Mouse (Mus musculus) neural tube, embryonic 15.5 days (tissue): ENCODE data around the gene Tfip11. TPM values are rescaled to one million over a fixed set of nuclear protein-coding genes. Genes with fewer than 3 reads are reported as not detected.

Source experiments
- ATAC-seq: fragments of 200-750 bp; cut with Nextera tagmentation; 2 replicates; pipeline ENCODE4 v1.8.0; 2017; ENCODE audit warnings: mild to moderate bottlenecking, moderate TSS enrichment, moderate library complexity; ENCODE audit not compliant: low FRiP score
- H3K27ac ChIP-seq: fragments of 300-500 bp; sonication (generic); replicated peaks from 2 replicates; pipeline ENCODE4 v1.5.1; 2015; ENCODE audit warnings: mild to moderate bottlenecking, inconsistent platforms
- H3K27me3 ChIP-seq: fragments of 300-500 bp; sonication (generic); replicated peaks from 2 replicates; pipeline ENCODE4 v1.6.1; 2015; ENCODE audit warnings: inconsistent platforms
- H3K36me3 ChIP-seq: fragments of 300-500 bp; sonication (generic); 2 replicates; pipeline ENCODE4 v1.6.1; 2015; ENCODE audit warnings: inconsistent platforms
- H3K4me1 ChIP-seq: fragments of 300-500 bp; sonication (generic); 2 replicates; pipeline ENCODE4 v1.6.1; 2015; ENCODE audit warnings: inconsistent platforms
- H3K4me2 ChIP-seq: fragments of 300-500 bp; sonication (generic); 2 replicates; pipeline ENCODE4 v1.6.1; 2015; ENCODE audit warnings: inconsistent platforms, mild to moderate bottlenecking, moderate library complexity
- H3K4me3 ChIP-seq: fragments of 300-500 bp; sonication (generic); replicated peaks from 2 replicates; pipeline ENCODE4 v1.5.1; 2015; ENCODE audit warnings: mild to moderate bottlenecking, inconsistent platforms
- H3K9ac ChIP-seq: fragments of 300-500 bp; sonication (generic); replicated peaks from 2 replicates; pipeline ENCODE4 v1.6.1; 2015; ENCODE audit warnings: mild to moderate bottlenecking, inconsistent platforms
- H3K9me3 ChIP-seq: fragments of 300-500 bp; sonication (generic); replicated peaks from 2 replicates; pipeline ENCODE4 v1.6.1; 2016; ENCODE audit warnings: inconsistent platforms
- WGBS: fragments of 180-500 bp; shearing (Covaris S2); methylation state at CpG from one replicate; pipeline ENCODE4 v1.1.7; 2015; ENCODE audit warnings: mixed read lengths; 5-methylcytosine and 5-hydroxymethylcytosine counted together
- polyA plus RNA-seq: library from polyadenylated mRNA; unstranded; fragments of >200 nt; fragmentation: Nextera tagmentation; extraction: Ambion mirVana; gene quantifications from 2 replicates; pipeline ENCODE4 v1.2.1, GENCODE M21; 2015

The Tfip11 gene
- polyA plus RNA-seq, 1 experiment from 2014 or later: 29.7 TPM

DNA sequence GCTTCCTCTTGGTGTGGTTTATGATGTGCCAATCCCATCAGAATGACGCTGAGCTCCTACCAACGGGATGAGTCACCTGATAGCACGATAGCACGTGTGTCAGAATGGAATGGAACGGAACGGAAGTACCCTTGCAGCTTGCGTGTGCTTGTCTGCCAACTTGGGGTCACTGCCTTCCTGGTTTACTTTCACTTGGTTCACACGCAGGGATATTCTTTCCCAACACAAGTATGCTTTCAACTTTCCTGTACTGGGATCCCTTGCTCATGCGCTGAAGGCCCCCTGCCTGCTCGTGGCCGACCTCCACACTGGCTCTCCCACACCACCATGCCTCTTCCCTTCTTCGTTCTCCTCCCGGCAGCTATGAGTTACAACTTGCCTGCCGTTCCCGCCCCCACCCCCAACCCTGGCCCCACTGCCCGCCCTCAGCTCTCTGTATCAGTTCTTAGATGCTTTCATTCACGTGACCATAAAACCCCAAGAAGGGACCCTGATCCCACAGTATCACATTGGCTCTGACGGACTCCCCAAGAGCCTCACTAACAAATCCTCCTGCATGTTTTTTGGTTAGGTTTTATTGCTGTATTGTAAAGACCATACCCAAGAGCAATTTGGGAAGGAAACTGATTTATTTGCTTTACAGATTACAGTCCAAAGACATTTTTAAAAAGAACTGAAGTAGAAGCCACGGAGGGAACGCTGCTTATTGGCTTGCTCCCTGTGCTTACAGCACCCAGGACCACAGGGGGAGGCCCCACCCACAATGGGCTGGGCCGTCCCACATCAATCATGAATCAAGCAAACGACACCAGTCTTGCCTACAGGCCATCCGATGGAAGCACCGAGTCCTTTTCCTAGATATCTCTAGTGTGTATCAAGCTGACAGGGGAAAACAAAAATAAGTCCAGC, 1.3 kb upstream of the Tfip11 start:
- Histone ChIP-seq H3K4me3 (peak overlapping the region; percentile 100; the same call in 1 of the 2 replicates), H3K27me3 (0 out of 2 replicates have a peak, but pooled peaks cover 5% of the 10 kb centered on the region), H3K27ac (peak overlapping the region; percentile 90; the same call in 1 of the 2 replicates), H3K4me2 (peak overlapping the region; percentile 80), H3K9ac (no peak overlapping the region; the same call in 1 of the 2 replicates), H3K9me3 (no peaks in the 10 kb centered on the region), H3K36me3 (peaks cover 17% of the 10 kb centered on the region), H3K4me1 (peaks cover 30% of the 10 kb centered on the region)
- ATAC-seq: no peak
- WGBS: 25% methylated on average over 24 of the region's 24 CpGs

DNA sequence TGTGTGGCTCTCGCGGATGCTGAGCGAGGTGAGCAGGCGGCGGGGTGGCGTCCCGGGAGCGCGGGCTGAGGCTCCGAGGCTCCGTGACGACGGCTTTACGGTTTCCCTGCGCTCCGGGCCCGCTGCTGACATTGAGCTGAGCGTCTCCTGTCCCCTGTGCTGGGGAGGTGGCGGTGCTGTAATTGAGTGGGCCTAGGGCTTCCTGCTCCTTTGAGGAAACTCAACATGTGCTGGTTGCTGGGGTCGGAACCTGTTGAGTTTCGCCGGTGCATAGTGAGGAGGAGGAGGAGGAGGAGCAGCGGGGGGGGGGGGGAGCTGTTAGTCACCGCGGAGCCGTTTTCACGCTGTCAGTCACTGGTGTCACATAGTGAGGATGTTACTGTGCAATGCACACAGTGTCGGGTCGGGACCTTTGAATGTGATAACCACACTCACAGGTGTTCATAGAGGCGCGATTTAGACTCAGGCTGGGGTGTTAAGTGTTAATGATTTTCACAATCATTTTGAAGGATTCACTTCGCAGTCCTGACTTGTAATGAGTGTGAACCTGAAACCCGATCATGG, 370 bp downstream of the Tfip11 start:
- Histone ChIP-seq H3K27me3 (0 out of 2 replicates have a peak, but pooled peaks cover 2% of the 10 kb centered on the region), H3K4me3 (peak overlapping the region; percentile 100), H3K4me1 (peaks cover 30% of the 10 kb centered on the region), H3K4me2 (peak overlapping the region; percentile 80), H3K27ac (peak overlapping the region; percentile 90), H3K9me3 (no peaks in the 10 kb centered on the region), H3K9ac (peak overlapping the region; percentile 83), H3K36me3 (peaks cover 33% of the 10 kb centered on the region)
- WGBS: 2% methylated on average over 30 of the region's 33 CpGs
- ATAC-seq: peak; percentile 67

GRCm38 (mm10) chr5:112327854-112328253, 1.7 kb downstream of the Tfip11 start:
- Histone ChIP-seq H3K4me2 (no peak overlapping the region), H3K4me1 (peaks cover 30% of the 10 kb centered on the region), H3K9ac (no peak overlapping the region), H3K9me3 (no peaks in the 10 kb centered on the region), H3K27me3 (no peaks in the 10 kb centered on the region), H3K4me3 (no peak overlapping the region), H3K36me3 (peaks cover 46% of the 10 kb centered on the region), H3K27ac (no peak overlapping the region)
- no peak for ATAC-seq
- WGBS: 92% methylated on average over 15 of the region's 15 CpGs

GRCm38 (mm10) chr5:112329805-112330564, 3.8 kb downstream of the Tfip11 start:
- Histone ChIP-seq H3K4me1 (peaks cover 26% of the 10 kb centered on the region), H3K27me3 (no peaks in the 10 kb centered on the region), H3K4me2 (no peak overlapping the region), H3K4me3 (no peak overlapping the region), H3K27ac (no peak overlapping the region), H3K9me3 (no peaks in the 10 kb centered on the region), H3K36me3 (peaks cover 68% of the 10 kb centered on the region), H3K9ac (no peak overlapping the region)
- ATAC-seq: no peak
- WGBS: 94% methylated on average over 14 of the region's 14 CpGs

- Histone ChIP-seq H3K4me3 (no peak overlapping the region), H3K9me3 (no peaks in the 10 kb centered on the region), H3K27me3 (no peaks in the 10 kb centered on the region), H3K4me2 (no peak overlapping the region), H3K4me1 (no peaks in the 10 kb centered on the region), H3K9ac (no peak overlapping the region), H3K27ac (no peak overlapping the region), H3K36me3 (peaks cover 94% of the 10 kb centered on the region)
- ATAC-seq: no peak
- 28% methylated on average over 2 of the region's 2 CpGs for WGBS
Measured at GRCm38 (mm10) chr5:112335473-112335872, 9.3 kb downstream of the Tfip11 start.

DNA sequence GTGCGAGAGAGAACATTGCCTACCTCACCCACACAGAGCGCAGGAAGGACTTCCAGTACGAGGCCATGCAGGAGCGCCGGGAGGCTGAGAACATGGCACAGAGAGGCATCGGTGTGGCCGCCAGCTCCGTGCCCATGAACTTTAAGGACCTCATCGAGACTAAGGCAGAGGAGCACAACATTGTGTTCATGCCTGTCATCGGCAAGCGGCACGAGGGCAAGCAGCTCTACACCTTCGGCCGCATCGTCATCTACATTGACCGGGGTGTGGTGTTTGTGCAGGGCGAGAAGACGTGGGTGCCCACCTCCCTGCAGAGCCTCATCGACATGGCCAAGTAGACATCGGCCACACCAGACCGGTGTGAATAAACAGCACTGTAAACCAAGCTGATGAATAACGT, 10.8 kb downstream of the Tfip11 start:
- Histone ChIP-seq H3K9me3 (no peaks in the 10 kb centered on the region), H3K27me3 (no peaks in the 10 kb centered on the region), H3K4me1 (peaks cover 15% of the 10 kb centered on the region), H3K9ac (no peak overlapping the region), H3K4me3 (no peak overlapping the region), H3K27ac (no peak overlapping the region), H3K36me3 (peaks cover 86% of the 10 kb centered on the region), H3K4me2 (no peak overlapping the region)
- WGBS: 96% methylated on average over 22 of the region's 22 CpGs
- no peak for ATAC-seq

DNA sequence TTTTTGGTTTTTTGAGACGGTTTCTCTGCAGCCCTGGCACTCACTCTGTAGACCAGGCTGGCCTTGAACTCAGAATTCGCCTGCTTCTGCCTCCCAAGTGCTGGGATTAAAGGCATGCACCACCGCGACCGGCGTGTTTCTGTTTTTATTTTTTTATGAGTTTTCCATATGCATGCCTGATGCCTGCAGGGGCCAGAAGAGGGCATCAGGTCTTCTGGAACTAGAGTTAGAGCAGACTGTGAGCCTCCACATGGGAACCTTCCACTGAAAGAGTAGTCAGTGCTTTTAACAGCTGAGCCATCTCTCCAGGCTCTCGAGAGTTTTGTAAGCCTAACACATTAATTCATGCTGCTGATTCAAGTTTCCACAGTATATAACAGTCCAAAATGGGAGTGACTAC, 13.1 kb downstream of the Tfip11 start:
- Histone ChIP-seq H3K27me3 (no peaks in the 10 kb centered on the region), H3K27ac (no peak overlapping the region), H3K4me2 (no peak overlapping the region), H3K4me1 (peaks cover 31% of the 10 kb centered on the region), H3K36me3 (peaks cover 64% of the 10 kb centered on the region), H3K9ac (no peak overlapping the region), H3K4me3 (no peak overlapping the region), H3K9me3 (no peaks in the 10 kb centered on the region)
- no peak for ATAC-seq
- WGBS: 71% methylated on average over 7 of the region's 7 CpGs

DNA sequence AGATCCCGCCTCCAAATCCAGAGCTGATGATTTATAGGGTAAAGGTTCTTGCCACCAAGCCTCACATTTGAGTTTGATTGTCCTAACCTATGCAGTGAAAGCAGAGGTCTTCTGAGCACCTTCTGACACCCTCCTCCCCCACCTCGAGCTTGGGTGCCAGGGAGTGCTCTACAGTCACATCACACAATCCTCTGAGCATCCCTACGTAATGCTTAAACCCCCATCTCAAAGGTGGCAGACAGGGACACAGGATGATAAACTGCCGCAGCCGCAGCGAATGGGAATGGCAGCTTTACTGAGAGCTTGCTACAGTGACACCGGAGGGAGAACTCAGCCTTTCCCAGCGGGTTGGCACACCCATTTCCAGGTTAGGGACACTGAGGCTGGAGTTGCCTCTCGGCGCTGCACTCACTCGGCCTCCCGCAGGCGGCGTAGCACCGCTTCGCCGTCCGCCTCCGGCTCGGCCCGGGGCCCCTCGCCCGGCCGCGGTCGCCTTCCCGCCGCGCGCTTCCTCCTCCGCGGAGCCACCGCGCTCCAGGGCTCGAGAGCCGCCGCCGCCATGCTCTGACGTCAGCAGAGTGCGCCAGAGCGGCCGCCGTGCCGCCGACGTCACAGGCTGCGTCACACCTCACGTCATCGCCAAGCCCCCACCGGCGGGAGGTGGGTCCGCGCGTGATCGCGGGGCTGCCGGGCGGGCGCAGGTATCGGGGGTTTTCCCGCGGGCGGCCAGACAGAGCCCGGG, 16.5 kb downstream of the Tfip11 start, which contains the start of the genes Srrd and Hps4:
TSS of gene Srrd (minus strand) at position 578 of the 742 bp plus-strand sequence.
TSS of gene Hps4 (plus strand) at position 621 of the 742 bp plus-strand sequence.
- Histone ChIP-seq H3K4me2 (peak within 1 kb of the TSS; percentile 81), H3K4me1 (peaks cover 57% of the 10 kb centered on the region), H3K9me3 (no peaks in the 10 kb centered on the region), H3K27me3 (no peaks in the 10 kb centered on the region), H3K9ac (peak within 1 kb of the TSS; percentile 76), H3K36me3 (peaks cover 37% of the 10 kb centered on the region), H3K4me3 (peak within 1 kb of the TSS; percentile 82), H3K27ac (peak within 1 kb of the TSS; percentile 56)
- peak; percentile 86 for ATAC-seq
- 2% methylated on average over 62 of the region's 64 CpGs for WGBS

DNA sequence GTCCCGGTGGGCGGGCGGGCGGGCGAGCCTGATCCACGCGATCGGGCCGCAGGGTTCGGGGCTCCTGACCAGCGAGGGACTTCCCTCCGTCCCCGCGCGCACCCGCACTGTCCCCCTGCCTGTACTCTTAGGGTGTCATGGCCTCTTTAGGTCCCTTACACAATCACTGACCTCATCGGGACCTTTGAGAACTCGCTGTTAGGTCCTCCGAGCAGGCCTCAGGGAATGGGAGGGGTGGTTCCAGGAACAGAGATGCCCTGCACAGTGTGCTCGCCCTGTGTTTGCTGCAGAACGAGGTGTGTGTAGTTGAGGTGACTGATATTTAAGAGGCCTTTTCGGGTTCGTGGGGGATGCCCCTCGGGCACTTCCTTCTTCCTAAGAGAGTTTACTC, 17.0 kb downstream of the Tfip11 start:
- no peaks in the 10 kb centered on the region for H3K9me3 ChIP-seq
- H3K9ac ChIP-seq: peak overlapping the region; percentile 76
- H3K4me2 ChIP-seq: peak overlapping the region; percentile 81
- H3K36me3 ChIP-seq: peaks cover 37% of the 10 kb centered on the region
- H3K4me3 ChIP-seq: peak overlapping the region; percentile 82
- H3K27me3 ChIP-seq: no peaks in the 10 kb centered on the region
- peak overlapping the region; percentile 56; the same call in 1 of the 2 replicates for H3K27ac ChIP-seq
- ATAC-seq: peak; percentile 72
- H3K4me1 ChIP-seq: peaks cover 57% of the 10 kb centered on the region
- 1% methylated on average over 24 of the region's 24 CpGs for WGBS

DNA sequence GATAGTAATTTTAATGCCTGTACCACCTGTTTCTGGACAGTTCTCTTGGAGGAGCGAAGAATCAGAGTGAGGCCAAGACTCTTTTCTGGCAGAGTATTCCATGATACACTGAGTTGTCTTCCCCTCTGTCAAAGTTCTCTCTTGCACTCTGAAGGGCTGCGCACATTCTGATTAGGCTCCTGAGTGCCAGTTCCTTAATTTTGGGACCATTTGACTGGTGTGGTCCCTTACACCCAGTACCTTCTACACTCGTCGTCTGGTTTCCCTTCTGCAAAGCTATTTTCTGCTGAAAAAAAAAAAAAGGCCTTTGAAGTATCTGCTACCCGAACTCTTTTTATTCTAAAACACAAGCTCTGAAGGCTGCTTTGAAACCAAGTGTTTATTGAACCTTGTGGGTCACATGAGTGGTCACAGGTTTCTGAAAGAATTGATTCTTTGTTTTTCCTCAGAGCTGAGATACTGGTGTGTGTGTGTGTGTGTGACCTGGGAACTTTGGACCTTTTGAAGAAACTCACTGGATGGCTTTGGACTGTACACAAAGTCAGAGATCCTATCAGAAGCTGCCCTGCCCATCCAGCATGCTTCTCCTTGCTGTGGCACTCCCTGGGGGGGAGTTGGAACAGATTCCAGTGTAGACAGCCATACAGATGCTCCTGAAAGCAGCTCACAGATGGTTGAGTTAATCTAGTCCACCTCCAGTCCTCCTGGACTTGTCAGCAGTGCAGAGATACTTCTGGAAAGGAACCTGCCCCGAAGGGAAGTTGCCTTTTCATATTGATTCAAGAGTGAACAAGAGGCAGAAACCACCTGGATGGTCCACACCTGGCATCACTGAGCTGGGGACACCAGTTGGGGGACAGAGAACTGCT, 18.2 kb downstream of the Tfip11 start:
- Histone ChIP-seq H3K9ac (peak overlapping the region; percentile 23; the same call in 1 of the 2 replicates), H3K9me3 (no peaks in the 10 kb centered on the region), H3K4me1 (peaks cover 57% of the 10 kb centered on the region), H3K36me3 (peaks cover 38% of the 10 kb centered on the region), H3K4me2 (peak overlapping the region; percentile 81; the same call in 1 of the 2 replicates), H3K27ac (no peak overlapping the region), H3K27me3 (no peaks in the 10 kb centered on the region), H3K4me3 (no peak overlapping the region)
- 75% methylated on average over 6 of the region's 6 CpGs for WGBS
- ATAC-seq: no peak
